Mouse (Mus musculus): Measurements from ENCODE around the gene Kif26b. TPM values are rescaled to one million over a fixed set of nuclear protein-coding genes. Genes with fewer than 3 reads are reported as not detected.

Kif26b gene
- total RNA-seq, 2 experiments from 2014 or later: 0.04 to 0.20 TPM

GRCm38 (mm10) chr1:178961661-178962060 is 432.7 kb downstream of the Kif26b start:
- ATAC-seq (ENCODE audit: poor library complexity, severe bottlenecking): no peak

- no peak for ATAC-seq (ENCODE audit: poor library complexity, severe bottlenecking)
Observed at GRCm38 (mm10) chr1:178972055-178972454, 443.1 kb downstream of the Kif26b start.

GRCm38 (mm10) chr1:178978617-178979245 is 449.8 kb downstream of the Kif26b start:
- ATAC-seq (ENCODE audit: poor library complexity, severe bottlenecking): no peak

DNA sequence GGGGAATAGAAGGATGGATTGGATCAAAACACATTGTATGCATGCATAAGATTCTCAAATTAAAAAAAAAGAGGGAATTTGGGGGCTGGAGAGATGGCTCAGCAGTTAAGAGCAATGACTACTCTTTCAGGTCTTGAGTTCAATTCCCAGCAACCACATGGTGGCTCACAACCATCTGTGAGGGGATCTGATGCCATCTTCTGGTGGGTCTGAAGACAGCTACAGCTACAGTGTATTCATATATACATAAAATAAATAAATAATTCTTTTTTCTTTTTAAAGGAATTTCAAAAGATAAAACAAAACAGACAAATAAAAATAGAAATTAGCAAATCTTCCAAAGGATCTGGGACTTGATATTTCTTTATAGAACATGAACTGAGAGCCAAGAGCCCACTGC is 451.3 kb downstream of the Kif26b start:
- ATAC-seq (ENCODE audit: poor library complexity, severe bottlenecking): no peak

GRCm38 (mm10) chr1:178981641-178982040 is 452.7 kb downstream of the Kif26b start:
- no peak for ATAC-seq (ENCODE audit: poor library complexity, severe bottlenecking)

DNA sequence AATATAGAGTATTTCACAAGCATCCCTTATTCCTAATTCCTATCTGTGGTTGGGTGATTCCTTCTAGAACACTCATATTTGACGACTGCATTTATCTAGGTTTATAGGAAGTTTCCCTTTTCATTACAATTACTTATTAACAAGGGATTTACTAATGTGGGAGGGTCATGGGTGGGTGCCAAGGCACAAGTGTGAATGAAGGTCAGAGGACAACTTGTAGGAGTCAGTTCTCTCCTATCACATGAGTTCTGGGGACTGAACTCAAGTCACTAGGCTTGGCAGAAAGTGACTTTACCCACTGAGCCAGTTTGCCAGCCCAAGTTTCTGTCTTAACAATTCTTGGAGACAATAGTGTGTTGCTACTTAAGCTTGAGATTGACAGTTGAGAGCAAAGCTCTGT is 459.3 kb downstream of the Kif26b start:
- no peak for ATAC-seq (ENCODE audit: poor library complexity, severe bottlenecking)

Other genes starting within 250 kb of the Kif26b start
- gene Cox20, start 210.0 kb upstream of the Kif26b start, total RNA-seq (2015): 163 and 174 TPM in 2 replicates
- 137 and 158 TPM in 2 replicates for gene Cox20, start 210.0 kb upstream of the Kif26b start, total RNA-seq (2017)
- 418 and 446 TPM in 2 replicates for gene Hnrnpu, start 191.3 kb upstream of the Kif26b start, total RNA-seq (2015)
- 321 and 398 TPM in 2 replicates for gene Hnrnpu, start 191.3 kb upstream of the Kif26b start, total RNA-seq (2017)
- gene Efcab2, start 123.0 kb upstream of the Kif26b start, total RNA-seq (2015): 0.80 and 1.2 TPM in 2 replicates
- 2.0 and 2.8 TPM in 2 replicates for gene Efcab2, start 123.0 kb upstream of the Kif26b start, total RNA-seq (2017)